Mouse (Mus musculus): ENCODE measurements at regions not wholly inside any gene's neighbourhood (a gene's known extent, or its start where the extent isn't known, plus 50 kb on each side); places are given as distances from the start of the nearest gene placed in this dataset.
"Not testable (repeated sequence)": the region's sequence is repeated elsewhere in the genome, so short reads cannot be mapped to it uniquely, and the experiment has no call there.

DNA sequence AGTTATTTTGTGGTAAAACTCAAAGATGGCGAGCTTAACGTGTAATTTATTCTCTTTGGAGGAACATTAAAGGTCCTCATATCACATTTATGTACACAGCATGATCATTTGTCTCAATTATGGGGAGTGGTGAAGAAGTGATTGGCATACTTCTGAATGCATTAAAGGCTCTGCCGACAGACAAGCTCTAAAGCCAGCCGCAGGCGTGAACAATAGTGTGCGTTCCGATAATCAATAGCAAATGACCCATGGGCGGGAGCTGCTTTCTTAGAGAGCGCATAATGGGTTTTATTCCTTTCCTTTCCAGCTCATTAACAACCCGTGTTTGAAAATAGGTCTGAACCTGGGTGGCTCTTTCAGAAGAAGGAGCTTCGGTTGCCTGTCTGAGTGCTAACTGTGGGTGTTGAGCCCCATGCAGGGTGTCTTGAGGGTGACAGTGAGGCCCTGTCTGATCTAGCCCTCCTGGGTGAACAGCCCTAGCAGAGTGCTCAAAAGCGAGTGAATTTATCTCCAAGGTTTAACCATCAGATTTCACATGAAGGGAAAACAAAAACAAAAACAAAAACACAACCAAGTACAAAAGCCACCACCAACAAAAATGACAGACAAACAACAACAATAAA is 210.5 kb downstream of the Zfp619 start:
- no peak for DNase-seq (ENCODE audit: low spot score)

DNA sequence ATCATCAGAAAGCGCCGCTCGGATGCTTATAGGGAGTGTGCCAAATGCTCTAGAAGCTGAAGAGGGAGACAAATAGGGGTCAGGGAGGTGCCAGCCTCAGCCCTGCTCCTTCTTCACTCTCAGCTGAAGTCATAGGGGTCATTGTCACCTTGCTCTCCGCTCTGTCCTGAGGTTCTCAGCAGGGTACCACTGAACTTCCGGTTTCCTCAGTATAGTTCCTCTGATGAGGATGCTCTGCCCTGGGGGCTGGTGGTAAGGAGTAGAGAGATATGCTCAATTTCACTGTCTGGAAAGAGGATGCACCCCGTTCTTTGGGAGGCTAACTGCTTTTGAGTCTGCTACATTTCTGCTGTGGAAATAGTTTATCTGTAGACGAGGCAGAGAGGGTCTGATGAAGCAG is 211.4 kb downstream of the Zfp619 start:
- no peak for DNase-seq (ENCODE audit: low spot score)

DNA sequence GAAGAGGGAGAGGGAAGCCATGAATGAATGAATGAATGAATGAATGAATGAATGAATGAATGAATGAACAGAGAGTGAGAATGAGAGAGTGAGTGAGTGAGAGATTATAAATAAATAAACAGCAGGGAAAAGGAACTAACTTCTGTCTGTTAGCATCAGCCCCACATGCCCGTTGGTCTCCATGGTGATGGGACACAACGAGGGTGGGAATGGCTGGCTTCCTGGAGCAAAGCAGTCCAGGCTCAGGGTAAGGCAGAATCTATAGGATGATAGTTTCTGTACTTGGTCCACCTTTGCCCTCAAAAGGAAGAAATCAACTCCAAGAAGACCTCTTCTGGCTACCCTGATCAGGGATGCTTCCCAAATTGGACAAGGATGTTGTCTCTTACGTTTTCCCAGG is 212.2 kb downstream of the Zfp619 start:
- no peak for DNase-seq (ENCODE audit: low spot score)

DNA sequence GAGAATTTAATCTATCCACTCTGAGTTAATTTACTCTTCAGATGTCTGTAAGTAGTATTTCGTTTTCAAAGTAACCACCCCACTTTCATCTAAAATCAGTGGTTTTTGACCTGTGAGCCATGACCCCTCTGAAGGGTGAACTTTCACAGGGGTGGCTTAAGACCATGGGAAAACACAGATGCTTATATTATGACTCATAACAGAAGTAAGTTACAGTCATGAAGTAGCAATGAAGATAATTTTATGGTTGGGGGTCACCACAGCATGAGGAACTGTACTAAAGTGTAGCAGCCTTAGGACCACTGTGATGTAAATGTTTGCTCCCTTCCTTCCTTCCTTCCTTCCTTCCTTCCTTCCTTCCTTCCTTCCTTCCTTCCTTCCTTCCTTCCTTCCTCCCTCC is 215.2 kb downstream of the Zfp619 start:
- no peak for DNase-seq (ENCODE audit: low spot score)

DNA sequence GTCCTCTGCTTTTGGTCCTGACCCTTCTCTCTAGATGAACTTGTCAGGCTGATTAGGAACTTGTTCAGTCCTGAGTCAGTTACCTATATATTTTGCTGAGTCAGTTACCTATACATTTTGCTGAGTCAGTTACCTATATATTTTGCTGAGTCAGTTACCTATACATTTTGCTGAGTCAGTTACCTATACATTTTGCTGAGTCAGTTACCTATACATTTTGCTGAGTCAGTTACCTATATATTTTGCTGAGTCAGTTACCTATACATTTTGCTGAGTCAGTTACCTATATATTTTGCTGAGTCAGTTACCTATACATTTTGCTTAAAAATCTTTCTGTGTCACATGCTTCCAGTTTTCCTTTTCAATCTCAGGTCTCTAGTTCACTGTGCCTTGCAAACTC is 230.8 kb downstream of the Zfp619 start:
- not testable (repeated sequence) for DNase-seq (ENCODE audit: low spot score)

DNA sequence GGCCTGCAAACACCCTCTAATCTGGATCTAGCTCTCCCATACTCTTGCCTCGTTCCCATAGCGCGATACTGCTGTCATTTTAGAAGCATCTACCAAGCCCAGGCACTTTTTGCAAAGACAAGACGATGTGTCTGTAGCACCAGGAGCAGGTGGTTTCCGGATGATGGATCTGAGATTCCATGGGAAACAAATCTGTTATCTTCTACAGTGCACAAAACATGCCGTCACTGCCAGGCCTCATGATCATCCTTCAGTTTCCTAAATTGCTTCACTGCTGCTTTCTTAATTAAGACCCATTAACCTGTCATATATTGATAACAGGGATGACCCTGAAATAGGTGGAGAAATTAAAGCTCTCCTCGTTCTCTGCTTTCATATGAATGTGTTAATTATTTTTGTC is 232.9 kb downstream of the Zfp619 start:
- DNase-seq (ENCODE audit: low spot score), result no peak

DNA sequence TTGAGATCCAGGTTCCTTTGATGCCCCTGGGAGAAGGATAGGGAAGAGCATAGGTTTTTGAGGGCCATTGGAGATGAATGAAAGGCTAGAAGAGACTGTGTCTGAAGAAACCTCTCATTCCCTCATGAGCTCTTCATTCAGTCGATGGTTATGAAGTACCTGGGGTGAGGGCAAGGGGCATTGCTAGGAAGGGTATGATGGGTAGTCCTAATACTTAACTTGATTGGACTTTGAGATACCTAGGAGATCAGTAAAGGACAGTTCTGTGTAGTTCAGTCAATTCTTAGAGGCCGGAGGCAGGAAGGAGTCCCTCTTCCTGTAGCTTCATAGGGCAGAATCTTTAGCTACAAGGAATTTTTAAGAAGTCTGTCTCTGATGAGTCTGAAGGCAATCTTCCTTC is 246.8 kb downstream of the Zfp619 start:
- DNase-seq (ENCODE audit: low spot score), result no peak

DNA sequence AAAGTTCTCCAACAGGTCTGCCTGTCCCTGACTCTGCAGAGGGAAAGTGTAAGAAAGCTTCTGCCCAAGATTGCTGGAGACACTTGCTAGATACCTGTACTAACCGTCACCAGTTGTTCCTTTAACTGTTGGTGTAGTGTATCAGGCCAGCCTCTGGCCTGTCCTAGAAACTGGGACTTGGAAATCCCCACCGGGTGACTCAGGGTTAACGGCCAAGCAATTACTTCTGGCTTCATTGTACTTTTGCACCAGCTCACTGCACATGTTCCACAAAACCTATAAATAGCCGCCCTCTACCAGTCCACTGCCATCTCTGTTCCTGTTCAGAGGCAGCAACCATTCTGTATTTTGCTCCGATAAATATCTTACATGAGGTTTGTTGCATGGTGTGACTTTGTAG is 247.5 kb downstream of the Zfp619 start:
- DNase-seq (ENCODE audit: low spot score), result no peak

DNA sequence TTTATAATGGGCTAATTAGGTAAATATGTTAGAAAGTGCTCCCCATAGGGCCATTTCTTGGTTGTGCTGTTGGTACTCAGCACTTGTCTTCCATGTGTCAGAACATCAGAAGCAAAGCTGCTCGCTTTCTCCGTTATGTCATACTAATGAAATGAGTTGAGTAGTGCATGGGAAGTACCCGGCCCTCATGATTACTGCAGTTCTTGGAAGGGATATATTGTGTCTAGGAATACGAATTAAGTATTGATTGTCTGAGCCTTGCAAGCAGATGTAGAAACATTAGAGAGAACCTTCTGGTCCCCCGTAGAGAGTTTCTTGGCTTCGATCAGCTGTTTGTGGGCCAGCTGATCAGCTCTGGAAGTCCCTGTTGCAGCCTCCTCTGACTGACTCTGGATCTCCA is 255.7 kb downstream of the Zfp619 start:
- DNase-seq (ENCODE audit: low spot score), result no peak

DNA sequence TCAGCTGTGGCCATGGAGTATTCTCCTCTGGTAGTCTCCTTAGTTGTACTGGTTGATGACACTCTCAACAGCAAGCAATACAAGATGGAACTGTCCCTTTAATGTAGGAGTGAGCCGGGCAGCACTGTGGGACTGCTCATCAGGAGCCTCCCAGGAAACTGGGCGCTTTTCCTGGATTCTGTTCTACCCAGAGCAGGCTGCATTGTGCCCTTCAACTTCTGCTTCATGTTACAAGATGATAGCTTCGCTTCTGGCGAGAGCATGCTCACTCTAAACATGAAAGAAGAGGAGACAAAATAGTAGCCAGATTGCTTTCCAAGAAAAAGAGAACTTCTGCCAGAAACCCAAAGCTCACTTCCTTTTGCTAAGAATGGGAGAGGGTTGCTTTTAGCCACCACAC is 271.8 kb downstream of the Zfp619 start:
- DNase-seq (ENCODE audit: low spot score), result no peak

DNA sequence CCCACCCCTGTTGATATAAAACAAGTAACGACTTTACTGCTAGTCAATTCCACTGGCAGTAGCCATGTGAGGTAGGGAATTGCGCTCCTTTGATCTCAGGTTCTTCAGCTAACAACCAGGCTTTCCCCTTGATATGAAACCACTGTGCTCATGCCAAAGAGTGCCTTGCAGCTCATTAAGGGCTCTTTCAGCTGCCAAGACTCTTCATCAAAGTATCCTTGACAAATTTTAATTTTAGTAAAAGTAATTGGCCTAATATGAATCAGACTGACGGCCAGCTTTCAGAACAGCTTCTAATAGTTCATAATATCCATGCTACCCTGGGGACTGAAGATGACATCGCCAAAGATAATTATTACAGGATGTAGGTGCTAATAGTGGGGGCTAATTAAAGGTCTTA is 272.3 kb downstream of the Zfp619 start:
- no peak for DNase-seq (ENCODE audit: low spot score)

DNA sequence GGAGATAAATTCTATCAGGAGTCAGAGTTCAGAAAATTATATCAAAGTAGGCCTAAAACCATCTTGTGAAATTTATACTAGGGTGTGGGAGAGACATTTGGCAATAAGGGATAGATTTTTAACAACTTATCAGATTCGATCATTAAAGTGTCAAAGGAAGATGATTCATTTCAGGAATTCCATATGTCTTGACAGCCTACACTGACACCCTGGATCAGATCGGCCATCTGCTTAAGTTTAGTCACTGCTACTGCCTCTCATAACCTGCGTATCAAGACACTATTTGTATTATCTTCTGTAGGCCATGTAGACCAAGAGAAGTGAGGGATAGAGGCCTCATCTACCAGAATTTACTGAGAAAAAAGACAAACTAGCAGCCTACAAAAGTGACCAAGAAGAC is 277.2 kb downstream of the Zfp619 start:
- no peak for DNase-seq (ENCODE audit: low spot score)

DNA sequence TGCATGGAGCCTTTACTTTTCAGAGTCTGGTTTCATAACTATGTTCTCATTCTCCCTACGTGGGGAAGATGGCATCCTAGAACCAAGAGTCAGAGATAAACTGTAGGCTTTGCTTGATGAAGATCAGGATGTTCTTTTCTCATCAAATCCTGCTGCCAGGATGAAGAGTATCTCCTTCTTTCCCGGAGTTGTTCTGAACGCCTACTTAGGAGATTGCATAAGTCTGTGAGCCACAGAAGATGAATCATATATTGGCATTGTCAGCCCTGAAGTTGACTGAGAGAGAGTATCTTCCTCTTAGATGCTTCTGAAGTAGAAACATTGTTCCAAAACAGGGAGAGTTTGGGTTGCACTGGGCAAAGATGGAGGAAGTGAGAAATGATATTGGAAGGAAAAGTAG is 286.7 kb downstream of the Zfp619 start:
- no peak for DNase-seq (ENCODE audit: low spot score)

DNA sequence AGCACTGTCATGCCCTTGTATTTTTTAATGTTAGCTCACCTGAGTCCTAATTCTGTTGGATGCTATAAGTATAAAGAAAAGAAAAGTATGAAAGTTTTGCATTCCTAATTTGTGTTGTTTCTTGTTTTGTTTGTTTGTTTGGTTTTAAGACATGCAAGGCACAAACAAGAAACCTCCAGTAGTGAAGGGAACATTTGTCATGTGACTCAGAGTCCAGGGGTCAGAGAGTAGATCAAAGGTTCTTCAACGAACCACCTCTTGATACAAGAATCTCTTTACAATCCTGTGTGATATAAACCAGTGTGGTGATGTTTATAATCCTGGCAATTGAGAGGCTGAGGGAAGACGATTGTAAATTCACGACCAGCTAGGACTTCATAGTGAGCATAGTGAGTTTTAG is 300.5 kb downstream of the Zfp619 start:
- DNase-seq (ENCODE audit: low spot score), result no peak

DNA sequence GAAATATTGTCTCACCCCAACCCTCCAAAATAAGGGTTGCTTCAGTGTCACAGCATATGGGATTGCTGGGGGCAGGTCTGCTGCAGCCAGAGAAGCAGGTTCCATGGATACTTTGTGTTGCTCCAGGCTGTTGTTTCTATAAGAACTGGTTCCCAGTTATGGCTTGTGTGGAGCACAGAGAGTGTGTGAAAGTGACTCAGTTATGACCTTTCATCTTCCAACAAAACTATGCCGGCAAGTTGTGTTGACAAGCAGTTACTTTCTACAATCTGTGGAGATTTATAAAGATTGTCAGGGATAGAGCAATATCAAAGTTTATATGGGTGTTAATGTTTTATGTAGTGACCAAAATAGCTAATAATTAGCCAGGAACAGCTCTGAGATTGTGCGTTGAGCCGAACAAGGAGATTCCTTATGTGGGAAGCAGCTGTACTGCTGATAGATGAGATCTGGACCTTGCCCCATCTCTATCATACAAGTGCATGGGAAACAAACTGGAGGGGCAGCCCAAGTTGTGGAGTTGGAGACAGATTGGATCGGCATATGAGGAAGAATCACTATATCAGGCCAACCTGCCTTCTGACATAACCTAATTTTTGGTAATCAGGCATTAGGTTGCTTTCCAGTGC is 305.1 kb downstream of the Zfp619 start:
- no peak for DNase-seq (ENCODE audit: low spot score)

DNA sequence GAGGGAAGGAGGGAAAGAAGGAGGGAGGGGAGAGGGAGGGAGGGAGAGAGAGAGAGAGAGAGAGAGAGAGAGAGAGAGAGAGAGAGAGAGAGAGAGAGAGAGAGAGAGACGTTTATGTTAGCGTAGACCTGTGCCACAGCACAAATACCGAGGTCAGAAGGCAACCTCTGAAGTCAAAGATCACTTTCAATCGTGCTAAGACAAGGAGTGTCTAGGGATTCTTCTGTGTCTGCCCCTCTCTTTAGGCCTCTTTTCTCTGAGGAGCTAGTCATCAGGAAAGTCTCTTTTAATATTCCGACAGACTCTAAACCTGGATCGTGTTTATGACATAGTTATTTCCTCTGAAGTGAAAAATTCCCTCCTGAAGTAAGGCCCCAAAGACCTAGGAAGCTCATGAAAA is 310.8 kb downstream of the Zfp619 start:
- DNase-seq (ENCODE audit: low spot score), result no peak

DNA sequence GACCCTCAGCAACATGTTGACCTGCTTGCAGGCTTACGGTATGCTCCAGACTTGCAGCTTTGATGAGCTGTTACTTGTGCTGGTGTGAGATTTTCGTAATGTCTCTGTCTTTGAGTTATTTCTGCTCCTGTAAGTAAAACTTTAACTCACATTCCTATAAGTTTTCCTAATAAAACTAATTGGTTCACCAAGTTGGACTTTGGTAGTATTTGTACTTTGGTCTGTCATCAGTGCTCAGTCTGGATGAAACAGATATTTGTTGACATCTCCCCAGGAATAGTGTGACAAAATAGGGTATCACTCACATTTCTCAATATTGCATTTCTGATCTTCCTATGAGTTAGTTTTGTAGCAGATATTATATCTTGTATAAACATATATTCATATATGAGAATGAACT is 313.3 kb downstream of the Zfp619 start:
- no peak for DNase-seq (ENCODE audit: low spot score)

DNA sequence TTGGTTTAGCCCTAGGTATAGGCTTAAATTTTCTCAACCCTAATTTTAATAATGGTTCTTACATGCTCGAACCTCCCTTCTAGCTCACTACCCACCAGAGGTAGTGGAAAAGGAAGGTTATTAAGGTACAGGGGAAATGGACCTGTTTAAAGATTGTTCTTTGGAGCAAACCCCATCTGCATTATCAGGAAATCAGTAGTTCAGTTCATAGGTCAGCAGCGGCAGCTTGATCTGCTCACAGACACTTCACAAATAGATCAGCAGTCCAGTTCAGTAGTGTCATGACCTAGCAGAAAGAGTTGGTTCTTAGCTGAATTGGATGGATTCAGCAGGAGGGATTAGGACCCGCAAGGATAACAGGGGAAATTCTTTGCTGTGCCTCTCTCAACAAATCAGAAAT is 324.4 kb downstream of the Zfp619 start:
- DNase-seq (ENCODE audit: low spot score), result no peak

DNA sequence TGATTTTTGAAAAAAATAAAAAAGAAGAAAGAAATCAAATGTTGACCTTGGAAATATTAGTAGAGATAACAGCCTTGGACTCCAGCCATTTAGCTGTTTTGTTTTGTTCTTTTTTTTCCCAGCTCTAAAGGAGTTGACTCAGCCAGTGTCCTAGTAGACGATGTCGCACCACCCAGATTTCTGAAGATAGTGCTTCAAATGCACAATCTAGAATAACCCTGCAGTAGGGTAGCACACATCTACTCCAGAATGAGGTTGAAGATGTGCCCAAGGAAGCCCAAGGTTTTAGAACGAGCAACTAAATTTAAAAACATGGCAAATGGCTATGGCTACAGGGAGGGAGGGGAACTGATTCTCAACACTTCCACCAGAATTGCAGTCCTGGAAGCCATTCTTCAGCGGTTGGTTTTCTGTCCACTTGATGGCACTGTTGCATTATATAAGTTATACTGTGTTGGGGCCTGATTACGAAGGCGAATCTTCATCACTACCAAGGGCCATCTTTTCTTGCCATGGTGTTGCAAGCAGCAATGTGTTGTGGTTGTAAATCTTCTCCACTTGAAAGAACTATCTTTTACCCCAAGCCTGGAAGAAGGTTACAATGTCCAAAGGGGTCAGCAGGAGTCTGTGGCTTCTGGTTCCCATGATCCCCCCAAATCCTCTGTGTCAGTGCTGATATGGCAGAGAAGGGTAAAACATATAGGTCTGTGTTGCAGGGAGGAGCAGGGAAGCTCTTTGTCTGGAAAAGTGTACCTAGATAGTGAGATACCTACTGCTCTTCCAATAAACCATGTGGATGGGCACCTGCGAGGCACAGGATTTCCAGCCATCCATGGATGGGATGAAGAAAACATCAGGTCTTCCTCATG is 330.6 kb downstream of the Zfp619 start:
- DNase-seq (ENCODE audit: low spot score), result peak; percentile 21

DNA sequence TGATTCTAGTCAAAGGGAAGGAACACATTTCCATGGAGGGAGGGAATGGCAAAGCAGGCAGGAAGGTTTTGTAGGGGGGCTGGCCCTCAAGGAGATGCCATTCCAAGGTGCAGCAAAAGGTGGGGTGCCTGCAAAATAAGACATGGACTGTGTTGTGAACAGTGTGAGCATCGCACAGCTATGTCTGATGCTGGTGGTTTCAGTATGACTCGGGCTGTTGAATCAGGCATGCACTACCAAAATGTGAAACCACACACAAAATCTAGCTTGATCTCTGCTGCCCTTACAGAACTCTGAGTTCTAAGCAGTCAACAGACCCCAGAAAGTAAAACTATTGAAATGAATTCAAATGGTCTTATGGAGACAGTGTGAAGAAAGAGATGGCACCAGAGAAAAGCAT is 339.7 kb downstream of the Zfp619 start:
- no peak for DNase-seq (ENCODE audit: low spot score)

DNA sequence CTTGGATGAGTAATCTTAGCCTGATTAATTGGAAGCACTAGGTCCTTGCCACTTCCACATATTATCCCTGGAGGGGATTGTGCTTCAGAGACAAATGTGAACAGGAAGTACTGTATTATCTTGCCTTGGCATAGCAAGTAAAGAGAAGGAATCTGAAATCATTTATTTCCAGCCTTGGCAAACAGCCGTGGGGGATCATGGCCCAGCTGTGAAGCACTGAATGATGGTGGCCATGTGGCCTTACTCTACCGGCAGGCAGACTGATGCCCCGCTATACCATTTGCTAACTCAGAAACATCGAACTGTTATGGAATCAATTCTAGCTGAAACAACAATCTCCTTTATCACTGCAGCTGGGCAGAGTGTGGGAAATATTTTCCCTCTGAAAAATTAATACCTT is 345.3 kb downstream of the Zfp619 start:
- no peak for DNase-seq (ENCODE audit: low spot score)

DNA sequence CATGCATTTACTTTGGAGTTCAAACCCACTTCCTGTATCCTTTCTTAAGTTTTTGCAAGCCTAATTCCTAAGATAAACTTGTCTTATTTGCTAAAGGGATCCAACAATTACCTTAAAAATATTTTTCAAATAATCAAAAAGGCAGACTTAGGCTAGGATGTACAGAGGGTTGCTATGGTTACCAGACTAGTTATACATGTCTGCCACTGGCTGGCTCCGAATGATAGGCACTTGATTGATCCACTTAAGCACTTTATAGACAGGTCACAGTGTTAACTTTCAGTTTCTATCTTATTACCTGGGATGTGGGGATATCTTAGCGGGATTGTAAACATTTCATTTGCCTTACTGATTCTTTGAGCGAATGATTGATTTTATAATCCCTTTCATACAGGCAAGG is 346.6 kb downstream of the Zfp619 start:
- no peak for DNase-seq (ENCODE audit: low spot score)

DNA sequence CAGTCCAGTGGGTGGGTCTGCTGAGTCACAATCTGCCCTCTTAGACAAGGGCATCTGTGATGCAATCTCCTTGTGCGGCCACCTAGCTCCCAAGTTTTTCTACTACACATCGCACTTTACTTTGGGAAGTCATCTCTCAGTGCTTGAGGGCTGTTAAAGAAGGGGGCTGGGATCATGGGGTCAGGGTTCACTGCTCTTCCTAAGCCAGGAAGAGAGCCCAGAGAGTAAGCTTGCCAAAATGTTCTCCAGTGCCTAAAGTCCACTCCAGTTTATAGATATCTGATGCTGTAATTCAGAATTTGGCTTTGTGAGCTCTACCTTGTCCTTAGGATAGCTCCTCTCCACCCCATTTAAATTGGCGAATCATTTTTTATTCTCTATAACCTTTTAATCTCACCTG is 347.2 kb downstream of the Zfp619 start:
- no peak for DNase-seq (ENCODE audit: low spot score)

Data from gastrocnemius, adult 18-20 months (tissue).